Mouse (Mus musculus): Measurements from ENCODE around the gene Ccl8.

The Ccl8 gene

DNA sequence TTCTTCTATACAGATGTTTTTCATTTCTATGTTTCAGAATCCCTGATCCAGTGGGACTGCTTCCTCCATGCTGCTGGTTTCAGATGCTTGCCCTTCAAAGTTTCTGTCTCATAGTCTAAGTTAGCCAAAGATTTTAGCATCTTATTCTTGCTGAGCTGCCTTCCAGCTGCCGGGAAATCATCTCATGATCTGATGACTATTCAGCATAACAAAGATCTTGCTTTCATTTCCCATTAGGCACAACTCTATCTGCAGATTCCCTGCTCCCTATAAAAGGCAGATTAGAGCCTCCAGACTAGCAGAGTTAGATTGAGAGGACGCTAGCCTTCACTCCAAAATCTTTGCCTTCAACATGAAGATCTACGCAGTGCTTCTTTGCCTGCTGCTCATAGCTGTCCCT, at the start of gene Ccl8:
Gene Ccl8 (plus strand): TSS at position 301 of the 400 bp plus-strand sequence.
- no peak for DNase-seq (ENCODE audit: low read depth)

DNA sequence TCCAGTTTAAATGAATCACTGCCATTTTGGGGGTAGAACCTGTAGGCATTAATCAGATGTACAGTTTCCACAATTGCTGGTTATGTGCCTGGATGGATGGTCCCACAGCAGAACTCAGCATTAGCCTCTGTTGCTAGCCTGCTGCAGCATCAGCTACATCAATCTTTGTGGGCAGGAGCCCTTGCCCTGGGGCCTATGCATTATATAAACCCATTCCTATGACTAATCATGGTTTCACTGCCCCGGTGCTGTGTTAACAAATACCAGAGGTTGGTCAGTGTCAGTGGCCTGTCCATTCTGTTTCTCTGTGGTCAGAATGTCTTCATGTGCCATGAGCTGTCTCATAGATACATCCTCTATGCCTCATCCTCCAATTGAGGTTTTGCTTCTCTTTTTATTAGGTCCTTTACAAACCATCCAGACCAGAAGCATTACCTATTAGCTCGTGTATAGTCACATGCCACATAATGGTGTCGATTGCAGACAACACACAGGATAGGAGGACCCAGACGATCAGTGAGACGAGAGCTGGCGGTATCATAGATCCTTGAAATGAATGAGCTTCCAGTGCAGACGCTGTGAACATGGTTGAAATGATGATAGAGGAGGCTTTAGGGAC, 47.9 kb upstream of the Ccl8 start:
- no peak for DNase-seq (ENCODE audit: low read depth)

DNA sequence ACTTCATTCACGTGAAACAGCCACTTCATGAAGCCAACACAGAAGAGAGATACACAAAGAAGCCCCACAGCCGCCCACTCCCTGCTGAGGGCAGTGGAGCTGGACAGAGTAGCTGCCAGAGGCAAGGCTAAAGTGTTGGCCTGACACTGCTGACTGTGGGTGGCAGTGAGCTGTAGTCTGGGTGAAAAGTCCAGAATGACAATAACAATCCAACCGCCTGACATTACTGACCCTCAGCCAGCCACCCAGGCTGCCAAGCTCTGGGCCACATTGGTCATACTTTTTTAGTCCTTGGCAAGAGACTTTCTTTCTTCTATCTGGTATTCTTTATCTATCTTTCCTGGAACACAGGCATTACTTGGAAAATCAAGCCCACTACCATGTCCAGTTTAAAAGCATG, 43.9 kb upstream of the Ccl8 start:
- DNase-seq (ENCODE audit: low read depth), result no peak

DNA sequence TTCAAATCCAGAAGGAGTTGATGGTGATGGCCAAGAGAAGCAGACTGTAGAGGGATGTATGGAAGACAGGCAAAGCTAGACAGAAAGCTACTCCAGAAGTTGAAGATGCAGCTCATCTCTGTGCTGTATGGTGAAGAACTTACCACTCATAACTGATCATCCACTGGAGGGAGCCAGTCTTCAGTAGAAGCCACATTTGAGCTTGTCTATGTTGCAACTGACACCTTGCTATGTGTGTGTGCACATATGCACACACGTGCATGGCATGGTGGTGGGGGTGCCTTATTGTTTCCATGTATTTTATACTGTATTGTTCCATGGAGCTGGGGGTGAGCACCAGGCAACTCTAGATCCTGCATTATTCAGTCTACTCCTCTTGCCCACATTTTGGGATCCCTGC, 42.6 kb upstream of the Ccl8 start:
- no peak for DNase-seq (ENCODE audit: low read depth)

DNA sequence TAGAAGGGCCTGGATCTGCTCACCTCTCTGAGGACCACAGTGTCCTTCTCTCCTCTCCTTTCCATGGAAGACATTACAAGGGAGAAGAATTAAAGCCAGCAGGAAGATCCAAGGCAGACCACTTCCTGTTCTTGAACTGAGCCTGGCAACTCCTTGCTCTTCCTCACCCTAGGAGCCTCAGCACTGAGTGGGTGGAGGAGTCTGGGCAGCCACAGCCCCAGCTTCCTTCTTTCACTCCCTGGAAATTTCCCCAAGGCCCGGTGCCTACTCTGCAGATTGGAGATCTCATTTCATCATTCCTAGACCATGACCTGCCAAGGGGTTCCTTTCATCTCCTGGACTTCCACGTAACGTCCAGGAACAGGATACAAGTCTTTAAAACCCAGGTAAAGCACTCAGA, 42.0 kb upstream of the Ccl8 start:
- DNase-seq (ENCODE audit: low read depth), result no peak

DNA sequence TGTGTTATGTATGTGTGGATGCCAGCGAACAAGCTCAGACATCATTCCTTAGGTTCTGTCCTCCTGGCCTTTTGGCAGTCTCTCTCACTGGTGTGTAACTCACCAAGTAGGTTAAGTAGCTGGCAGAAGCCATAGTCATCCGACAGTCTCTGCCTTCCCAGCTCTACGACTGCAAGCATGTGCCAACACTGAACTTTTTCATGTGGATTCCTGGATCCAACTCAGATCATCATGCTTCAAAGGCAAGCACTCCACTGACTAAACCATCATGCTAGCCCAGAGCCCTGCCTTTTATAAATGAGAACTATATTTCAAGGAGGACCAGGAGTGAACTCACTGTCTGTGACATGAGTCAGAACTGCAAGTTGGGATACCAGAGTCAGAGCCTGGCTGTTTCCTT, 41.3 kb upstream of the Ccl8 start:
- no peak for DNase-seq (ENCODE audit: low read depth)

DNA sequence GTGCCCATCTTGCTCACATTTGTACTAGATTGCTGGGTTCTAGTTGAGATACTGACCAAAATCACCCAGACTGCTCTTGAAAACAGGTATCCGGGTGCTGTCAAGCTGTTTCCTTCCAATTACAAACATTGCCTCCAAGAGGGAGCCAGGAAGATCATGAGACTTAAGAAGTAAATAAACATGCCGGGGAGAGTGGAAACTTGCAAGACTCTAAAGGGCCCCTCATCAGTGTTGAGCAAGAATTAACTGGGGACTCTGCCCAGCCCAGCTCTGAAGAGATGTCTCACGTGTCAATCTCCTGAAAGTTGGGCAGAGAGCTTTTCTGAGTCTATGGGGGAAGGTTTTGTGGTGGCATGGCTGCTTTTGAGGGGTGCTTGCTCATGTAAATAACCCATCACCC, 38.0 kb upstream of the Ccl8 start:
- DNase-seq (ENCODE audit: low read depth), result no peak

DNA sequence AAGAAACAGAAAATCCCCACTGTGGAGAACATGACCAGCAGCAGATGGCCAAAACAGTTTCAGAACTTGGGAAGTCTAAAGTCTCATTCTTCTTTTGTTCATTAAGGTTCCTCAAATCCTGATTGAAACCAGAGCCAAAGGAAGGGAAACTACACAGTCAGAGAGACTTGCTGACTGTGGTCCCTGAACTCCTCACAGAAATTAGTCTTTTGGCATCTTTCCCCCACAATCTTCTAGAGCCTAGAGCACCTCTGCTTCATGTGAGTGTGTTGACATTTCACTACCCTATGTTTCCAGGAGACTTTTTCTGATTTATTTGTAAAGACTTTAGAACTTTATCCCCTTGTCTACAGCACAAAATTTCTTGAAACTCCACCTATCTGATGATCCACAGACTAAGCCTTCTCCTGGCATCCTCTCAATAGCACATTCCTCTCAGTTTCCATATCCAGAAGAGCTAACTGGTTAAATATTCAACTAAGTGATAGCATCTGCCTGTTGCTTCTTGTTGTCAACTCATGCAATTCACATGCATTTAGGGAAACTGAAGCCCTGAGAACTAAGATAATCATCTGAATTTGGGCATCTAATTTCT, 36.8 kb upstream of the Ccl8 start:
- DNase-seq (ENCODE audit: low read depth), result no peak

DNA sequence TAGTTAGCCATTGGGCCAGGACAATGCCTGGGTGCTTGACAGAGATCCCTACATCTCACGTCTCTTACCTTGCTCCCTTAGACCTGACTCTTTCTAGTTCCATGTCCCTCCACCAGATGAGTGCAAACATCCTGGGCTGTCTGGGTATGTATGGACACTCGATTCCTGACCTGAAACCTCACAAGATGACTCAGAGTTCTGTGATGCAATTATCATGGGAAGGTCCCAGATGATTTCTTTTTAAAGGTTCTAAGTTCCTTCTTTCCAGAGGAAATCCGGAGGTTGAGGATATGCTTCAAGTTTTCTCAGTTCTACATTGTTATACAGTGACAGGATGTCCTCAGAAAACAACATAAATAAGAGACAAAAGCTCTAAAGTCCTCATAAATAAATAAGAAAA, 34.1 kb upstream of the Ccl8 start:
- no peak for DNase-seq (ENCODE audit: low read depth)

DNA sequence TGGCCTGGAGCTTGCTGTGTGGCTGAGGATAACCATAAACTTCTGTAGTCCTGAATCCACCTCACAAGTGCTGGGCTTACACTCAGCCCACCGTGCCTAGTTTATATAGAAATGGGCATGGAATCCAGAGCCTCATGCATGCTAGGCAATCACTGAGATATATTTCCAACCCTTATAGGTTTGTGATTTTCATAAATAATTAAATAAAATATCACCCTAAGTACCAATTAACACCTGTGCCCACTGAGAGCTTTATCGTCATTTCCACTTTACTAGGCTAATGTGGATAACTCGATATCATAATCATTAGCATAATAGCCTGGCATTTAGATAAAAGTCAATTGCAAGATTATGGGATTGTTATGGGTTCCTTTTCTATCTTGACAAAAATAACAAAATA, 30.6 kb upstream of the Ccl8 start:
- DNase-seq (ENCODE audit: low read depth), result no peak

DNA sequence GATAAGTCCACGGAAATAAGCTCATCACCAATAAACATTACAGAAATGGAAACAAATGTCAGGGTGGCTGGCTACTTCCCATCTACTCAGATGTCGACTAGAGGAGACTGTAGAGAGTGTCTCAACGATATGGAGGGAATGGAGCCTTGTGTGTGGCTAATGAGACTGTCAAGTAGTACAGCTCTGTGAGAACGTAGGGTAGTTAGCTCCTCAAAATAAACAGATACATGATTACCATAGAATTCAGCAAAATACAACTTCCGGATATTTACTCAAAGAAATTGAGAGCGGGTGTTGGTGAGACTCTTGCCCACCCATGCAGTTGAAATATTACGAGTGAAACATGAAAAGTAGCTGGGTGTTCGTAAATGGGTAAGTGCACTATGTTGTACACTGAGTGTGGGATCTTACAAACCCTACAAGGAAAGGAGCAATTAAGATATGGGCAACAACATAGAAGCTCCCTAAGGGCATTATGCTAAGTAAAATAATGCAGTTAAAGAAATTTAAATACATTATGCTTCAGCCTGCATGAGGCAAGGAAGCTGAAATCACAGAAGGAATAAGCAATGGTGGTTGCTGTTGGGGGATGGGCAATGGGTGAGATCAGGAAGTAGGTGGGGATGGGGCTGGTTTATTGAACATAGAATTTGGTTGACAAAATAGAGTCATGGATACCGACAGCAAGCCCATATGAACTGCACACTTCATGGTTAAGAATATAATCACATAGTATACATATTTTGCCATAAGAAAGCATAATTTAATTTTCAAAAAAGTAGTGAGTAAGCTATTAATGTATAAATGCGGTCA, 15.3 kb upstream of the Ccl8 start:
- no peak for DNase-seq (ENCODE audit: low read depth)

DNA sequence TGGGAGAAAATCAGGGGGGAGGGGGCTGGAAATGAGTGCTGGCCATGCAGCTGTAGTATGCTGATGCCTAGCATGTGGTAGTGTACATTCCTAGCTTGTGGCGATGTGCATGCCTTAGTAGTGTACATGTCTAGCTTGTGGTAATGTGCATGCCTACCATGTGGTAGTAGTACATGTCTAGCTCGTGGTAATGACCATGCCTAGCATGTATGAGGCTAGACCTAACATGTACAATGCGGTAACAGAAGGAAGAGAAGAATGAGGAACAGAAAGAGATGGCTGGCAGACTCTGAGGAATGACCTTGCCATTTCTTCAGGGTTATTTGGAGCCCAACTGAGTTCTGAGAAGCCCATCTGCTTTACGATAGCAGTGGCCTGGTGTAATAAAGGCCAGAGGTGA, 13.9 kb upstream of the Ccl8 start:
- DNase-seq (ENCODE audit: low read depth), result no peak

DNA sequence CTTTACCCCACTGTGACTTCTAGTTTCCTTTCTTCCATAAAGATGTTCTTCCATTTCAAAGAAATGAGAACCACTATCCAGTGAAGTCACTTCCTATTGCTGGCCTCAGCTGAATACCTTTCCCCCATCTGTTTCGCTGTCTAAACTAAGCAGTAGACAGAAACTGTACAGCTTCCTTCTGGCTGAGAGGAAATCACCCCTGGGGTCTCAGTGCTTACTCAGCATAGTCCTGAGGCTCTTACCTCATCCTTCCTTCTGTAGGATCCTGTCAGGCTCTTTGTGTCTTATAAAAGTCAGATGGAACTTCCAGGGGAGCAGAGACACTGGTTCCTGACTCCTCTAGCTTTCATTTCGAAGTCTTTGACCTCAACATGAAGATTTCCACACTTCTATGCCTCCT, 13.5 kb upstream of the Ccl8 start, which contains the start of gene Ccl12:
Gene Ccl12 (plus strand): TSS at position 317 of the 400 bp plus-strand sequence.
- no peak for DNase-seq (ENCODE audit: low read depth)

DNA sequence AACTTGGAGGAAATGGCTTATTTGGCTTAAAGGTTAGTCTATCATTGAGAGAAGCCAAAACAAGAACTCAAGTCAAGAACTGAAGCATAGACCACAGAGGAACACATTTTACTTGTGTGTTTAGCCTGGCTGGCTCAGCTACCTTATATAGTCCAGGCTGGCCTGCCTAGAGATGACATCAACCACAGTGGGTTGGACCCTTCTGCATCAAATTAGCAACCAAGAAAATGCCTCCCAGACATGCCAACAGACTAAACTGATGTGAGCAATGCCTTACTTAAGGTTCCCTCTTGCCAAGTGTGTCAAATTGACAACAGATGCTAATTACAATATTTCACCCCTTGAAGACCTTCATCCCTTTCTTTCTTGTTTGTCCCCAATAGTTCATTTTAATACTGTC, 5.4 kb upstream of the Ccl8 start:
- DNase-seq (ENCODE audit: low read depth), result no peak

DNA sequence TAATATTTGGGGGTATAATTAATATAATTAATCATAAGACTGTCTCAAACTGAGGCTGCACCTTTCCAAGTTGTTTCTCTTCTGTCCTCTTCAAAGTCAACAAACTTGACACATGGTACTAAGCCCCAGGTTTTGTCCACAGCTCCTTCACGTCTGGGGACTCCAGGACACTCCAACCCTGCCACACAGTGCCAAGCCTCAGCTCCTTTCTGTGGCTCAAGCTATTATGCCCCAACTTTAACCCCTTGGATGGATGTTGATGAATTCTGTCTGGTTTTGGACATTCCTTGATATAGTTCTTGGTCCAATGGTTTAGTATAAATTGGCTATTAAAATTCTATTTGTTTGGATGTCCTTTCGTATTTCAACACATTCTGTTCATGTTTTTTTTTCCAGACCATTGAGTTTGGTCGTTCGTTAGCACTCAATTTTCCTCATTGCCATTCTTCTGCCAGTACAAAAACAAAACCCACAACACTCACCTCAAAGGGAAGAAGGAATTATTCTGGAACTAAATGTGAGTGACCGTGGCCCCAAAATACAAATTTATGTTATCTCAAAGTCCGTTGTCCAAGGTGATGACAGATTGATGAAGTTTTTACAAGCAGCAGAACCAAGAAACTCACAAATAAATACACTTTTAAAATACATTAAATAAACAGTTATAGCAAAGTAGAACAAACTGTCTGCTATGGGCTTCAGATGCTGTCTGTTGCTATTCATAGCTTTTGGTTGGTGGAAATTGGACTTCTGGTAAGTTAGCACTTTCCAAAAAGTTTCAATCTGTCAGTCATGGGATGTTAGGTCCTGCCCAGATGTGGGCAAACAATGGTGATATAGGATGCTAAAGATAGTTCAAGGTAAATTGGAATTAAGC, 4.4 kb upstream of the Ccl8 start:
- no peak for DNase-seq (ENCODE audit: low read depth)

DNA sequence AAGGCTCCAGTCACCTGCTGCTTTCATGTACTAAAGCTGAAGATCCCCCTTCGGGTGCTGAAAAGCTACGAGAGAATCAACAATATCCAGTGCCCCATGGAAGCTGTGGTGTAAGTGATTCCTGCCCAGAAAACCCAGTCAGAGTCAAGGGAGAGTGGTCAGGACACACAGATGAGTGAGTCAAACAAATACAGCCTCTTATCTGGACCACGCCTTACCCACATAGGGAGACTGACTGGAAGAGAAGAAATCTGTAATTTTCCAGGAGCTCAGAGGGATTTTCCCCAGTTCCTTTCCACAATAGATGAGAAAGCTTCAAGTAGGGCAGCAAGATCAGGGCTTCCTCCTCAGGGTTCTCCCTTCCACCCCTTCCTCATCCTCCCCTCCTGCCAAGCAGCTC, 1.1 kb downstream of the Ccl8 start:
- no peak for DNase-seq (ENCODE audit: low read depth)

DNA sequence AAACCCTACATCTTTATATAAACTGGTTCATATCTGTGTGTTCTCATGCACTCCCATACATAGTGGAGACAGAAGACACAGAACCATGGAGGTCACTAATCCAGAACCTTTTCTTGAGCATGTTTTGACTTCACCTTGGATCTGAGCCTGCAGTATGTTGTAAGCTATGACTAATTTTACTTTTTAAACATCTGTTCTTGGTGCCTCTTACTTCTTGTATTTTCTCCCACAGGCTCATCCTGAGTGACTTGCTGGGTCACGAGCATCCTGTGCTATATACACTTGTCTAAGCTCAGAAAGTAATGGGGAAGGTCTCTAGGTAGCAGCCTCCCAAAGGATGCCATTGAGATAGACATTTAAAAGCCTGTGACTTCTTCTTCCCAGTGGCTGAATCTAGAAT, 18.0 kb downstream of the Ccl8 start:
- no peak for DNase-seq (ENCODE audit: low read depth)

DNA sequence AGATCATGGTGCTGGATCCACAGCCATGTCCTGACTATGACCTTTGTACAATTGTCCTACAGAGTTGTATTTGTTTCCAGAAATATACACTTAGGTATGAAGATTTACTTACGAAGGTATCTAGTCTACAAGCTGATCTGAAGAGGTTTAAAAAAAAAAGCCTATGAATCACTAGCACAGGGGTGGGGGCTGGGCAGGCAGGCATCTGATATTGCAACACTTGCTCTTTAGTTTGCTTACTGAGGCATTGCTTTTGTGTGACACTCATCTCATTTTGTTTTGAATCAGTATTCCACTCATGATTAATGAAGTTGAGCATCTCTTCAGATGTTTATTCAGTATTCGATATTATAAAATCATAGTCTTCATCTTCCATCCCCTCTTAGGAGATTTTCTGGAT, 21.2 kb downstream of the Ccl8 start:
- DNase-seq (ENCODE audit: low read depth), result no peak

DNA sequence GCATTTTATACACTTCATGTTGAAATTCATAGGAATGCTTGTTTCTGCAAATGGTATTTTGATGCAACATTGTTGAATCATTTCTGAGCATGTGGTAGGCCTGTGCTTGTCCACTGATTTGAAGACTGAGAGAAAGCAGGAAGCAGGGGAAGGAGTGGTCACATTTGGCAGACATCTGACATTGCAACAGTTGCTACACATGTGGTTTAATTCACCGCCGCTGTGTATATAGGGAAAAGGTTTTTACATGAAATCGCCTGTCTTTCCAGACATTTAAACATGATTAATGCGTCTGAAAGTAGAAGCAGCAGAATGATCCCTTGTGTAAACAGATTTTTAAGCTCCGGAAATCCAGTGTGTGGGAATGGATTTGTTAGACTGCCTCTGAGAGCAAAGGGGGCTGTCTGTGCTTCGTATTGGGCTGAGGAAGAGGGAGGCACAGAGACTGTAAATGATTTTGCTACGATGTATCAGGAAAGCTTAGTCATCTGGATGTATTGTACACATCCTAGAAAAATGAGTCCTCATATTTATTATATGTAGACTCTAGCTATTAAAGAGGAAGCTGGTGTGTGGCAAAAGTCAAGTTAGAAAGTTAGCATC, 24.6 kb downstream of the Ccl8 start:
- DNase-seq (ENCODE audit: low read depth), result no peak

DNA sequence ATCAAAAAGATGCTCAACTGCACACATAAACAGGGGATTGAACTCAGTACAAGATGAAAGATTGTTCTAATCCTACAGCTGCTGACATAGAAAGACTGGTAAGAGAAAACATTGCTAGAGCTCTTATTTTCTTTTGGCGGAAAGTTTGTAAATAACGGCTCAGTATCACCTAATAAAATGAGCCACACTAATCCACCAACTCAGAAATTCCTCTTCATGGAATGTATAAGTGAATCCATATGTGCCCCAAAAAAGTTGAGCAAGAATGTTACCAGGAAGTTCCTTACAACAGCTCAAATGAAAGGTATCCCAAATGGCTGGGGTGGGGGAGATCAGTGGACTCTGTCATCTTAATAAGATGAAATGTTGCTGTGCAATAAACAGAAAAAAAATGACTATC, 44.1 kb downstream of the Ccl8 start:
- DNase-seq (ENCODE audit: low read depth), result no peak

DNA sequence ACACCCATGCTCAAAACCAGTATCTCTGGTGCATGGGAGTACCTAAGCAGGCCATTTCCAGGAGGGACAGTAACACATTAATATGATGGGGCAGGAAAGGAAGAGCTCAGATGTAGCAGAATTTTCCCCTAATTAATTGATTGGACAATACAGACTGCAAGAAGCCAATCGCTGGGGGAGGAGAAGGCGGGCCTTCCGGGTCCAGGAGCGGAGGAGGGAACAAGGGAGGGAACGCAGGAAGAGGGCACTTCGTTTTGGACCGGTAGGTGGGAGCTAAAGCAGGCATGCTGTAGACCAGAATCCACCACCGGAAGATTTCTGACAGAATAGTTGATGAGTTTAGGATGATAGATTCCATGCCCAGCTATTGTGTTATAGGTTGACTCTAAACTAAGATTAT, 48.3 kb downstream of the Ccl8 start:
- DNase-seq (ENCODE audit: low read depth), result no peak

Data from c-Kit-positive CD71-positive TER-119-negative erythroid progenitor cells, embryonic 14.5 days (primary cell).